Mouse (Mus musculus): Measurements from ENCODE around the gene Atp6v1e1. TPM values are rescaled to one million over a fixed set of nuclear protein-coding genes. Genes with fewer than 3 reads are reported as not detected.
A peak's percentile ranks its signal among the peaks of the same experiment; 100 is the strongest.
"Not testable (repeated sequence)": the region's sequence is repeated elsewhere in the genome, so short reads cannot be mapped to it uniquely, and the experiment has no call there.

Gene Atp6v1e1
- polyA plus RNA-seq (2016; fragmentation: Nextera tagmentation; extraction: Ambion mirVana): 136 and 166 TPM in 2 replicates

GRCm38 (mm10) chr6:120822307-120822928 lies at the start of gene Atp6v1e1:
TSS of gene Atp6v1e1 (minus strand) at chr6:120822793.
- DNase-seq (ENCODE audit: low spot score): peak; percentile 95
- H3K4me3 ChIP-seq: peak within 1 kb of the TSS; percentile 86
- H3K36me3 ChIP-seq: peaks cover 26% of the 10 kb centered on the region
- H3K27ac ChIP-seq: peak within 1 kb of the TSS; percentile 85
- H3K27me3 ChIP-seq (ENCODE audit: insufficient read depth, poor library complexity, severe bottlenecking): no peaks in the 10 kb centered on the region
- peaks cover 13% of the 10 kb centered on the region for H3K4me1 ChIP-seq (replicated peaks)
- WGBS: under 1% methylated on average over 41 of the region's 41 CpGs
- H3K9me3 ChIP-seq: peaks cover 5% of the 10 kb centered on the region

DNA sequence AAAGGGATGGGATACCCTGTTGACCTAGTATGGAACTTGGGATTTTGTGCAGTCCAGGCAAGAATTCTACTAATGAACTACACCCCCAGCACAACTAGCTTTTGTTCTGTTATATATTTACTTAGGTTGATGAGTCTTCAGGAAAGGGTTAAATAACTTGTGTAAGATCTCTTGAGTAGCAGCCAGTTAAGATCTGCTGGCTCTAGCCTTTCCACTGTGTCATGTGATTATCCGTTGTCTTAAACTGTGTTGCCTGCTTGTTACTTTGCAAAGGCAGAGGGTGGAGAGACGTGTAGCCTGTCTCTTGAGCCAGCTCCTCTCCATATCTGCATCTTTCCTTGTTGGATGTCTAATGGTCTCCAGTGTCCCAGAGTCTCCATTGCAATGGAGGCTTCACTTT lies 48.7 kb upstream of the Atp6v1e1 start:
- no peaks in the 10 kb centered on the region for H3K9me3 ChIP-seq
- H3K36me3 ChIP-seq: peaks cover 40% of the 10 kb centered on the region
- H3K4me3 ChIP-seq: no peak overlapping the region
- H3K27me3 ChIP-seq (ENCODE audit: insufficient read depth, poor library complexity, severe bottlenecking): no peaks in the 10 kb centered on the region
- DNase-seq (ENCODE audit: low spot score): no peak
- no peaks in the 10 kb centered on the region for H3K4me1 ChIP-seq (replicated peaks)
- no peak overlapping the region for H3K27ac ChIP-seq
- 92% methylated on average over 2 of the region's 2 CpGs for WGBS

DNA sequence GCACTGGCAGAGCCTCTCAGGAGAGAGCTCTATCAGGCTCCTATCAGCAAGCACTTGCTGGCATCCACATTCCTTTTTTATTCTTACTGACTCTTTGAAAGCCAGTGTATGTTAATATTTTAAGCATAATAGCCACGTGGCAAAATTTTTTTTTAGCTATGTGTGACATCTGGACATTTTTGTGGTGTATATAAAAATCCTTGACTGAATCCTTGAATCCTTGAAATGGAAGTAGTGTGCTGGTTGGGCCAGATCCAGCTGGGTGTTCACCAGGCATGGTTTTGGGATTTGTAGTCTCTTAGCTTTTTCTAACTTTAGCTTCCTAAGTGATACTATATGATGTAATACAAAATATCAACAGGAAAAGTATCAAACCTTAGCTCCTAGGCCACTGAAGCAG lies 46.2 kb upstream of the Atp6v1e1 start:
- no peaks in the 10 kb centered on the region for H3K27me3 ChIP-seq (ENCODE audit: insufficient read depth, poor library complexity, severe bottlenecking)
- H3K27ac ChIP-seq: no peak overlapping the region
- WGBS: 84% methylated on average over 1 of the region's 1 CpGs
- DNase-seq (ENCODE audit: low spot score): no peak
- no peaks in the 10 kb centered on the region for H3K9me3 ChIP-seq
- no peaks in the 10 kb centered on the region for H3K4me1 ChIP-seq (replicated peaks)
- H3K36me3 ChIP-seq: peaks cover 53% of the 10 kb centered on the region
- no peak overlapping the region for H3K4me3 ChIP-seq

GRCm38 (mm10) chr6:120866051-120866814 lies 43.6 kb upstream of the Atp6v1e1 start:
- H3K9me3 ChIP-seq: no peaks in the 10 kb centered on the region
- H3K4me1 ChIP-seq (replicated peaks): no peaks in the 10 kb centered on the region
- DNase-seq (ENCODE audit: low spot score): no peak
- no peak overlapping the region for H3K27ac ChIP-seq
- H3K27me3 ChIP-seq (ENCODE audit: insufficient read depth, poor library complexity, severe bottlenecking): no peaks in the 10 kb centered on the region
- peaks cover 66% of the 10 kb centered on the region for H3K36me3 ChIP-seq
- 92% methylated on average over 9 of the region's 9 CpGs for WGBS
- H3K4me3 ChIP-seq: no peak overlapping the region

DNA sequence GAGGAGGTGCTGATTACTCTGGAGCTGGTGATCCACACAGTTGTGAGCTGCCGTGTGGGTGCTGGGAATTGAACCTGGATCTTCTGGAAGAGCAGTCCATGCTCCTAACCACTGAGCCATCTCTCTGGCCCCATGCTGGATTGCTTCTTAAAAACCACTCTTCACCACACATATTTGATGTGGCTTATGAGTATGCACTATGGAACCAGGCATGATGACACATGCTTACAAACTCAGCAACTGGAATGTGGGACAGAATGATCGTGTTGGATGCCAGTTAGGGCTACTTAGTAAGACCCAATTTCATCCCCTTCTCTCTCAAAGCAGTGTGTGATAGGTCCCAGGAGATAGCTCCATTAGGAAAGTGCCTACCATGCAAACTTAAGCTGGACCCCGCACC lies 37.5 kb upstream of the Atp6v1e1 start:
- no peak overlapping the region for H3K4me3 ChIP-seq
- H3K27me3 ChIP-seq (ENCODE audit: insufficient read depth, poor library complexity, severe bottlenecking): no peaks in the 10 kb centered on the region
- no peak overlapping the region for H3K27ac ChIP-seq
- WGBS: 96% methylated on average over 3 of the region's 3 CpGs
- no peaks in the 10 kb centered on the region for H3K9me3 ChIP-seq
- peaks cover 60% of the 10 kb centered on the region for H3K36me3 ChIP-seq
- H3K4me1 ChIP-seq (replicated peaks): peaks cover 10% of the 10 kb centered on the region
- DNase-seq (ENCODE audit: low spot score): no peak

GRCm38 (mm10) chr6:120858217-120858711 lies 35.7 kb upstream of the Atp6v1e1 start:
- Histone ChIP-seq H3K27me3 (ENCODE audit: insufficient read depth, poor library complexity, severe bottlenecking) (no peaks in the 10 kb centered on the region), H3K9me3 (no peaks in the 10 kb centered on the region), H3K4me1 (replicated peaks) (peaks cover 10% of the 10 kb centered on the region), H3K4me3 (no peak overlapping the region), H3K36me3 (peaks cover 58% of the 10 kb centered on the region), H3K27ac (no peak overlapping the region)
- peak; percentile 6 for DNase-seq (ENCODE audit: low spot score)
- WGBS: 59% methylated on average over 8 of the region's 8 CpGs

DNA sequence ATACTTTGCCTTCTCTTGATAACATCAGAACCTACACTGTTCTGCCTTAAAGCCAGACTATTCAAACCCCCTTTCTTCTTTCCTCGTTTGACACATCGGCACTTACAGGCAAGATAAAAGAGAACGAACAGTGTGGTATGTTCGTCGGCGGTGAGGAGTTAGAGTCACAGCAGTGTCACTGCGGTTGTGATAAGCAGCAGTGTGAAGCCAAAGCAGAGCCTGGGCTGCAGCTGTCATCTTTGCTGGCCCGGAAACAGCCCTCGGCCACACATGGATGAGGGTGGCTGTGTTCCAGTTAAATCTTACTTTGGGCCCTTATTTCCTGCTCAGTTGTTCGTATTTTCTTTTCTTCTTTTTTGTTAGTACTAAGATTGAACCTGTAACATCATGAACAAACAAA lies 31.8 kb upstream of the Atp6v1e1 start:
- 92% methylated on average over 10 of the region's 10 CpGs for WGBS
- no peaks in the 10 kb centered on the region for H3K9me3 ChIP-seq
- DNase-seq (ENCODE audit: low spot score): no peak
- no peak overlapping the region for H3K27ac ChIP-seq
- no peak overlapping the region for H3K4me3 ChIP-seq
- no peaks in the 10 kb centered on the region for H3K27me3 ChIP-seq (ENCODE audit: insufficient read depth, poor library complexity, severe bottlenecking)
- H3K36me3 ChIP-seq: peaks cover 65% of the 10 kb centered on the region
- peaks cover 10% of the 10 kb centered on the region for H3K4me1 ChIP-seq (replicated peaks)

- peaks cover 77% of the 10 kb centered on the region for H3K36me3 ChIP-seq
- not testable (repeated sequence) for H3K4me3 ChIP-seq; DNase-seq (ENCODE audit: low spot score); H3K9me3 ChIP-seq; H3K27me3 ChIP-seq (ENCODE audit: insufficient read depth, poor library complexity, severe bottlenecking); H3K4me1 ChIP-seq (replicated peaks); H3K27ac ChIP-seq
These were observed 28.1 kb upstream of the Atp6v1e1 start for GRCm38 (mm10) chr6:120850720-120851119.

GRCm38 (mm10) chr6:120841754-120842153 lies 19.2 kb upstream of the Atp6v1e1 start:
- WGBS: 96% methylated on average over 5 of the region's 5 CpGs
- Histone ChIP-seq H3K27me3 (ENCODE audit: insufficient read depth, poor library complexity, severe bottlenecking) (no peaks in the 10 kb centered on the region), H3K36me3 (peaks cover 30% of the 10 kb centered on the region), H3K9me3 (0 out of 2 replicates have a peak, but pooled peaks cover 4% of the 10 kb centered on the region), H3K27ac (no peak overlapping the region), H3K4me3 (no peak overlapping the region), H3K4me1 (replicated peaks) (peaks cover 10% of the 10 kb centered on the region)
- DNase-seq (ENCODE audit: low spot score): no peak

DNA sequence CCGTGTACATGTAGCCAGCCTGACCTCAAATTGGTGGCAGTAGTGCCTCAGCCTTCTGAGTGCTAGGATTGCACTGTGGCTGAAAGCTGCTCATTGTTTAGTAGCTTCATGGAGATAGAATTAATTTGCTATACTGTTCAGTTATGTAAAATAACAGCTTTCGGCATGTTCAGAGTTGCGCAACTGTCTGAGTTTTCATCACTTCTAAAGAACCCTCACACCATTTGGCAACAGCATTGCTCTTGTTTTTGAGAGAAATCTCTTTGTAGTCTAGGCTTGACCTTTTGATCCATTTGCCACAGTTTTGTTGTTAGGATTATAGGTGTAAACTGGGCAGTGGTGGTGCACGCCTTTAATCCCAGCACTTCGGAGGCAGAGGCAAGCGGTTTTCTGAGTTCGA lies 17.7 kb upstream of the Atp6v1e1 start:
- Histone ChIP-seq H3K36me3 (peaks cover 30% of the 10 kb centered on the region), H3K9me3 (0 out of 2 replicates have a peak, but pooled peaks cover 4% of the 10 kb centered on the region), H3K27me3 (ENCODE audit: insufficient read depth, poor library complexity, severe bottlenecking) (no peaks in the 10 kb centered on the region), H3K4me3 (no peak overlapping the region), H3K27ac (no peak overlapping the region), H3K4me1 (replicated peaks) (peaks cover 18% of the 10 kb centered on the region)
- WGBS: 96% methylated on average over 7 of the region's 7 CpGs
- DNase-seq (ENCODE audit: low spot score): no peak

GRCm38 (mm10) chr6:120837152-120837530 lies 14.5 kb upstream of the Atp6v1e1 start:
- H3K27me3 ChIP-seq (ENCODE audit: insufficient read depth, poor library complexity, severe bottlenecking): no peaks in the 10 kb centered on the region
- peaks cover 18% of the 10 kb centered on the region for H3K4me1 ChIP-seq (replicated peaks)
- 70% methylated on average over 1 of the region's 1 CpGs for WGBS
- DNase-seq (ENCODE audit: low spot score): no peak
- H3K4me3 ChIP-seq: peak overlapping the region; percentile 98
- H3K9me3 ChIP-seq: 0 out of 2 replicates have a peak, but pooled peaks cover 4% of the 10 kb centered on the region
- peak overlapping the region; percentile 99; the same call in 1 of the 2 replicates for H3K27ac ChIP-seq
- peaks cover 24% of the 10 kb centered on the region for H3K36me3 ChIP-seq

GRCm38 (mm10) chr6:120836389-120837151 lies 14.0 kb upstream of the Atp6v1e1 start:
- Histone ChIP-seq H3K27me3 (ENCODE audit: insufficient read depth, poor library complexity, severe bottlenecking) (no peaks in the 10 kb centered on the region), H3K4me3 (peak overlapping the region; percentile 98), H3K27ac (peak overlapping the region; percentile 99), H3K4me1 (replicated peaks) (peaks cover 18% of the 10 kb centered on the region), H3K36me3 (peaks cover 24% of the 10 kb centered on the region), H3K9me3 (0 out of 2 replicates have a peak, but pooled peaks cover 4% of the 10 kb centered on the region)
- WGBS: 5% methylated on average over 37 of the region's 37 CpGs
- DNase-seq (ENCODE audit: low spot score): no peak

All from hindbrain, embryonic 10.5 days (tissue).